Mouse (Mus musculus) brain, embryonic 18.5 days (tissue): ENCODE measurements around the gene Rbm18.

Source experiments
- DNase-seq: peaks from one replicate; pipeline ENCODE4 v3.0.0-alpha.2; 2012; ENCODE audit warnings: low read depth, low spot score

The Rbm18 gene

DNA sequence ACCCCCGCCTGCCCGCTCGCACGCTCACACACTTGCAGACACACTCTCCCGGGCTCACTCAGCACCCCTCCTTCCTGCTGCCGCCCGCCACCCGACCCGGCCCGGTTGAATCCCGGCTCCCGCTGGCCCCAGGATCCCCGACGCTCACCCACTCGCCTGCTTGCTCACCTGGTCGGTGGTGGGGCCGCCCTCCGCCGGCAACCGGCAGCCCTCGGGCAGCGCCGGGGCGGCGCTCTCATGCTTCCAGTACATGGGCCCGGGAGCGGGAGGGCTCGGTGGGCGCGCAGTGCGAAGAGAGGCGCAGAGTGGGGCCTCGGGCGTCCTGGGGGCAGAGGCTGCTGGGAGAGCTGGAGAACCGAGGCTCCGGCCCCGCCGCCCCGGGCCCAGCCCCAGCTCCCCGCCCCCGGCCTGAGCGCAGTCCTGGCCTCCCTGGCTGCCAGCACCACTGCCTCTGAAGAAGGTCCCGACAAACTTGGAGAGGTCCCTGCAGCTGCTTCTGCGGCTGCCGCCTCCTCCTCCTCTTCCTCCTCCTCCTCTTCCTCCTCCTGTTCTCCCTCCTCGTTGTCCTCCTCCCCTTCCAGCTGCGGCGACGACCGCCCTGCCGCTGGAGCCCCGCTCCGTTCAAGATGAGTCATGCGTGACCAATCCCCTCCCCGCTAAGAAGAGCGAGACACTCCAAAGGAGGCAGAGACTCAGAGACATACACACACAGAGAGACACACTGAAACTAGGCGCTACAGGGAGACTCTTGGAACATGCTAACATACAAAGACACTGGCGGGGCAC lies 31.4 kb downstream of the Rbm18 start, which contains the start of gene Lhx6:
Gene Lhx6 (minus strand): TSS at position 453 of the 786 bp plus-strand sequence.
- DNase-seq, result no peak

DNA sequence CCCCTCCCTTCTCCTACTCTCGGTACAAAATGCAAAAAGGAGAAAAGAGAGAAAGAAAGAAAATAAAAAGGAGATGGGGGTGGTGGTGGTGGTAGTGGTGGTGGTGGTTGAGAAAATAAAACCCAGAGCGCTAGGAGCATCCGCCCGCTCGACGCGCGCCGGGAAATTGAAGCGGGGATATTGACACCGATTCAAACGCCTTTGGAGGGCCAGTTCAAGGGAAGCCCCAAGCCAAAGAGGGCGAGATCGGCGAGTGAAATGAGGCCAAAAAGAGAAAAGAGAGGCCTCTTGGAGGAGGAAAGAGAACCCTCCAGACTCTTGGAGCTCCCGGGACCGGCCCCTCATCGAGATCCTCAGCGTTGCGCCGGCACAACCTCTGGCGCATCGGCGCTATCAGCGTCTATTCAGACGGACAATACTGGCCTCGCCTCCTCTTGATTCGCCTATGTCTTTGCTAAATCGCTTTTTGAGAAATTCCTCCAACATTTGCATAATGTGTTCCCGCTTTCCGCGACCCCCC lies 32.1 kb downstream of the Rbm18 start:
- no peak for DNase-seq

DNA sequence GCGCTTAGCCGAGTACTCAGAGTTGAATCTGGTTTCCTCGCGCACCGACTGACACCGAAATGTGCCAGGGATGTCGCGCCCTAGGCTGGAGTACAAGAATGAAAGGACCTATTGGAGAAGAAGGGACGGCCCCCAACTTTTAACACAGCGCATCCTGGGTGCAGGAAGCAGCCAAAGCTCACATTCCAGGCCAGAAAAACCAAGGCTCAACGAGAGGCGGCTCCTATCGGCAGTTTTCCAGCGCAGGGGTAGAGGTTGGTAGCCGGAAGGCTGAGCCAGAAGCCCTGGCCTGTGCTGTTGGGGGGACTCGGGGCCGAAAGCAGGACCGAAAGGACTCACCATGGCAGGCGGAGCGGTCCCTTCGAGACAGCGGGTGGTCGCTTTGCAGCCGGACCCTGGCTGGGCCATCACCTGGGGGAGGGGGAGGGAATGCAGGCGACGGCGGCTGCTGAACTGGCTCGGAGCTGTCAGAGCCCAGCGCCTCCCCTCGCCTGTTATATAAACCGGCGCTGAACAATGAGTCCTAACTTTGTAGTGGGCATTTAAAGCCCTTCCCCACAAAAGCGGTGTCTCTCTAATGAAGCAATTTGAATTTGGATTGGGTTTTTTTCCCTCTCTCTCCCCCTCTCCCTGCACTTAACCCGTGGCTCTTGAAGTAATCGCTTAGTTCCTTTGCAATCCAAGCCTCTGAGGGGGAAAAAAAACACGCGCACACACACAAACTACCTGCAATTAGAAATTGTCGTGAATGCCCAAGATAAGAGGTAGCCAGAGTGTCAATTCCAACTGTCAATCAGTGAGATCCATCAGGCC lies 32.8 kb downstream of the Rbm18 start:
- DNase-seq, result no peak

DNA sequence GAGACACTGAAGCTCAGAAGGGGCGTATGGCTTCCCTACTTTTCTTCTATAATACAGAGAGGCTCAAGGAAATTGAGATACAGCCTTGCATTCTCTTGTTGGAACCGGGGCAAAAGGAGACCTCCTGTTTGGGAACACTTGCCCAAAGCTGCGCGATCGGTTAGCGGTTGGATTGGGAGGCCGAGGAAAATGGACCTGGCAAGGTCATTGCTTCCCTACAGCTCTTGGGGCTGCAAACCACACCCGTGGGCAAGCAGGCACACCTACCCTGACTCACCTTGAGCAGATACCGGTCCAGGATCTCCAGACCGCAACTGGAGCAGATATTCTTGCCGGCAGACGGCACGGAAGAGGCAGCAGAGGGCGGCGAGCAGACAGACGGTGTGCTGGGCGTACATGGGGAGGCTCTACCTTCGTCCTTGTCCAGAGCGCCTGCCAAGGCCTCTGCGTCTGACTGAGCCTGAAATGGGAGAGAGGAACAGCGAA lies 33.5 kb downstream of the Rbm18 start:
- no peak for DNase-seq

GRCm38 (mm10) chr2:36102559-36102946 lies 34.0 kb downstream of the Rbm18 start:
- no peak for DNase-seq

- no peak for DNase-seq
Measured at GRCm38 (mm10) chr2:36101866-36102558, 34.6 kb downstream of the Rbm18 start.

DNA sequence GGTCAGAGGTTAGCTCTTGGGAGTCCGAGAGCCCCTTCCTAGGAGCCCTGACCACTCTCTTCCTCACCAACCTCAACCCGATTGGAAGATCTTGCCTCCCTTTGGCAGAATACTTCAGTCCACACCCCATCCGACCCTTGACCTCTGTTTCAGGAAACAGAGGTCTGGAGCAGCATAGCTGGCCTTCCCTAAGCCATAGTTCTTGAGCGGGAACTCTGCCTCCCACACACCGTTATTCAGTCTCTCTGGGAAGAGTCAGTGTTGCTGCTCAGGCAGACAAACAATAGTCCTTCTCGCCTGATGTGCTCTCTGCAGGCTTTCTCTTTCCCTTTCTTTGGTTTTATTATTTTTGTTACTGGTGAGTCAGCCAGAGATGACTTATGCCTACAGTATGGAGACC lies 36.8 kb downstream of the Rbm18 start:
- DNase-seq, result no peak

DNA sequence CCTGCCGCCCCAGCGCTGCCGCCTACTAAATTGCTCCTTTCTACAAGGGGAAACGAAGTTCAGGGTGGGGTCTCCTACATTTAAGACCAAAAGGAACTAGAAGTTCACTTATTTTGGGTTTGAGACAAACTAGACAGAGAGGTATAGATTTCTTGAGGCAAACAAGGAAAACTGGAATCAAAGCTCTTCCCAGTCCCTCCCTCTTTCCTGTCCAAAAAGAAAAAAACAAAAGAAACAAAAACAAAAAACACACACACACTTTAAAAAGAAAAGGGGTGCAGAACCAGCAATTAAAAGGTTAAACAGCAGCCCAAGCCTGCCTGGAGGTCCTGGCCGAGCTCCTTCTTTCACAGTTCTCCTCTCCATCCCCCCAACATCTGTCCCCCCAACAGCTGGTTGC lies 38.6 kb downstream of the Rbm18 start:
- no peak for DNase-seq

- DNase-seq, result no peak
Measured at GRCm38 (mm10) chr2:36097129-36097815, 39.3 kb downstream of the Rbm18 start.

- DNase-seq, result no peak
Measured at GRCm38 (mm10) chr2:36093914-36094475, 42.6 kb downstream of the Rbm18 start.

DNA sequence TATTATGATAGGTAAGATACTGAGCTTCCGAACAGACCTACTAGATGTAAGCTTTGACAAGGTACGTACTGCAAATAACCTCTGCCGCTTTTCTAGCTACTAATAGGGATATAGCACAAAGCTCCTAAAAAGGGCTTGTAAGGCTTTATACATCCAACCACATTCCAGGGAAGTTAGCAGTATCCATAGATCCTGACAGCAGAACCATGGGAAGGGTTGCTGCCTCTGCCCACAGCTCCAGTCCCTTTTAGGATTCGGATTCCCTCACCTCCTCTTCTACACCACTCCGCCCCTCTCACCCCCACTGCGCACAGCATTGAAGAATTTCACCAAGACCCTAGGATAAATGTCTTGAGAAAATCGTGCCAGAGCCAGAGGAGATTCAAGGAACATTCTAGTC lies 43.3 kb downstream of the Rbm18 start:
- no peak for DNase-seq

DNA sequence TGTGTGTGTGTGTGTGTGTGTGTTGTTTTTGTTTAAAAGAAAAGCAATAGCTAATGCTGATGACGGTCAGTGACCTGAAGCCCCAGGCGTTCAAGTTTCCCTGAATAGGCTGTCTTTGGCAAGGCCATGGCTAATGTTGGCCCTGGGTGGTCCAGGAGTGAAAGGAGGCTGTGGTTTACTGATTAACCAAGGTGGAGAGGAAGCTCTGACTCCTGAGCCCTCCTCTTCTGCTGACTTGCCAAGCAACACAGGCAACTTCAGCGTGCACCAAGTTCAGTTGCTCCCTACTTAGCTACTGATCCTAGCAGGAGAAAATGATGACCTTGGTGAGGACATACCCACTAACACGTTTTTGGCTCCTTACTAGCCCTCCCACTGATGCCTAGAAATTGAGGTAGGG lies 43.8 kb downstream of the Rbm18 start:
- DNase-seq, result no peak

DNA sequence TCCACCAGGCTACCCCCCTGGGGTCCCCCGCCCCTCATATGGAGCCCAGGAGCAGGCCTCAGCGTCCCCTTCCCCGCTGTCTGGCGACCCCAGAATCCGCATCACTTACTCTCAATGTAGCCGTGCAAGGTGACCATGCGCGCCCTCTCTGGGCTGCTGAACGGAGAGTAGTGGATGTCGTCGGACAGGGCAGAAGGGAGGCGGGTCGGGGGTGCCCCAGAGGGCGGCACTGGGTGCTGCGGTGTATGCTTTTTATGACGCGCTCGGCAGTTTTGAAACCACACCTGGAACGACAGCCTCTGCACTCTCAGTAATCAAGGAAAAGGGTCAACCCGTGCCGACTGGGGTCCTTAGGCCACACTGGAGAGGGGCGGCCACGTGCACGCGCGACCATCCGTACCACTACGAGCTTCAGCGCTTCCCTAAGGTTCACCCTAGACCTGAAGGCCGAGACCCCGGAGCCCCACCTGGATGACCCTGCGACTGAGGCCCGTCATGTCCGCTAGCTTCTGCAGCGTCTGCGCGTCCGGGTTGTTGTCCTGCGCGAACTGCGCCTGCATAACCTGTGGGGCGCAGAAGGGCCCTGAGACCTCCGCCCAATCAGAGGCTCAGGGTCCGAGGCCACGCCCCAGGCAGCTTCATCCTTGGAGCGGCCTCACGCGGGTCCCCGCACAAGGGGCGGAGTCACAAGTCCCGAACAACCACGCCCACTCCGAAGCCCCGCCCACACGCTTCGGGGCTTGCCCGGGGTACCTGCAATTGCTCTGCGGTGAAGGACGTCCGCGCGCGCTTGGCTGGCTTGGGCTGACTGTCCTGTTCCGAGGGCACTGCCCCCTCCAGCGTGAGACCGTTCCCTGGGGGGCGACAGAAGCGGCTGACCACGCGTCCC lies 45.5 kb downstream of the Rbm18 start:
- DNase-seq, result no peak

DNA sequence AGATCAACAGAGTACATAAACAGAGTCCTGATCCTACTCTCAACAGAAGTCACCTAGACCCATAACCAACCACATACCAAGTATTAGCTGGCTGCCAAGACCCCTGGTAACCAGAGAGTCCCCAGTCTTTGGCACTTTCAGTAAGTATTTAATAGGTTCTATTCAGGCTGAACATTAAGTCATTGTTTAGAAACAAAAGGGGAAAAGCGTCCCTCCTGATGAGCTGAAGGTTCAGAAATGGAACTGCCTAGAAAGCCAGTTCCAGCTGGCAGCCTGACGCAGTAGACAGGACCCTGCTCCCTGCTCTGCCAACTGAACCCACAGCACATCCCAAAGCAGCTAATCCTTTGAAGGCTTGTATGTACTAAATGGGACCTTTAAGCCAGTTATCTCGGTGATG lies 47.4 kb downstream of the Rbm18 start:
- no peak for DNase-seq

DNA sequence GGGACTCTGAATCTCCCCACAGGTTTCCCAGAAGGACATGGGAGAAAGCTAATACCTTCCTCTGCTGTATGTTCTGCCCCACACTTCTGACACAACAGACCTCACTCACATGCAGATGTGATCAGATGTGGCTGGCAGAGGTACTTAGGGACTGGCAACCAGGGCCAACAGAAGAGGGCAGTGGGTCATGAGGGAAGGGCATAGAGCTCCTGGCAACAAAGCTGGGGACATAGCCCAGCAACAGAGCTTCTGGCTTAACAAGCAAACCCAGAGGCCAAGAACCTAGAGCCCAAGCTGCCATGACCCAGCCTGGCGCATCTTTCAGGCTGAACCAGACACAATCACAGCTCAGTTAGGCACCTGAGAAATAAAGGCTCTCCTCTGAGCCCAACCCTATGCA lies 51.5 kb downstream of the Rbm18 start:
- no peak for DNase-seq

- DNase-seq, result no peak
Measured at GRCm38 (mm10) chr2:36082802-36083580, 53.6 kb downstream of the Rbm18 start.

DNA sequence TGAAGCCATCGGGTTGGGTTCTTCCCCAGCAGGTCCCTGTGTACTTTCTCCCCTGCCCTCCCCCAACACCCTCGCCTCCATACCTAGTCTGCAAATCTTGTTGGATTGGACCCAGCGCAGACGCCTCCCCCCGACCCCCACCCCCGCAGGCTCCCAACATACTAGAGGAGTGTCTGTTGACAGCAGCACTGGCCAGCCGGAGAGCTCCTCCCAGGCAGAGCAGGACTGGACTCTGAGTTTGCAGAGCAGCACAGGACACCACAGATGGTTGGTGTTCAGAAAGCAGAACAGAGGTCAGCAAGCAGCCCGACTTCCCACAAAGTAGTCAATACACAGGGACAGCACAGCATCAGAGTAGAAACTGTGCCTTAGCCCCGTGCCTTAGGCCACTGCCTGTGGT lies 55.1 kb downstream of the Rbm18 start:
- no peak for DNase-seq

- no peak for DNase-seq
Measured at GRCm38 (mm10) chr2:36077160-36077761, 59.3 kb downstream of the Rbm18 start.

DNA sequence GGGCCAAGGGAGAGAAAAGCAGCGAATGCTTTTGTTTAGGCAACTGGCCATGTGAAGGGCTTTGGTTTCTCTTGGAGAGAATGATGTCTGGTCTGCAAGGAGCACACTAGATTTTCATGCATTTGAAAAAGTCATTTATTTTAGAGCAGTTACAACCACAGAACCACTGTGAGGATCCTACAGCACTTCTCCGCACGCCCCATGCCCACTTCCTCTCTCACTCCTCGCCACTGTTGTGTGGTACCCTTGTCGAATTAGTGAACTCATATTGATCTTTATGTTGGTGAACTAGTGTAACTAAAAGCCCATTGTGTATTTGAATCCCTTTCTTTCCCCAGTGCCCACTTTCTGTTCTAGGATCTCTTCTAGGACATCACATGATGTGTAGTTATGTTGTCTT lies 61.4 kb downstream of the Rbm18 start:
- DNase-seq, result no peak
